Comparison of ENCODE assay signal across 17 mouse cellular contexts in the genomic region with DNA sequence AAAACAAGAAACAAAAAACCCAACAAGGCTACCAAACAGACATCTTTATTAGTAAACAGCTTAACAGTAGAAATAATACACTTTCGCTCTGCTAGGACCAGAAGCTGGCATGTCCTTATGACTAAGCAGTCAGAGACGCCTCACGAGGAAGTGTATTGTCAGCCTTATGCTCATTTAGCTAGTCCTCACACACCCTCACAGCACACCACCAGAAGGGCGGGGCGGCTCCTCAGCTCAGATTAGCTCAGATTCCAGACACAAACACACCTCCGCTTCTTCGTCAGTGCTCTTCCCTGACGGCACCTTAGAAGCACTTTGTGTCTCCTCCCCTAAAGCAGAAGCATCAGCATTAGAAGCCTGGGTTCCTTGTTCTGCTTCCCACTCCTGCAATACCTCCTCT. TPM values are rescaled to one million over a fixed set of nuclear protein-coding genes. Genes with fewer than 3 reads are reported as not detected.
A peak's percentile ranks its signal among the peaks of the same experiment; 100 is the strongest.
DNase-seq lines count a peak whose midpoint lies in the region; TF ChIP-seq lines count a peak whose summit lies in the region.
"Had no signal": no experiment of that assay in that cellular context is flagged by ENCODE, and none has a peak within 500 bp of the region (broad histone marks: within the 10 kb centered on the region; RNA-seq: fewer than 3 reads in every experiment).

No protein-coding gene starts in this region.

- peak; percentile 72 to 77 for DNase-seq in right cerebral cortex, adult 2 months (ENCODE audit: low spot score in 2 of 2)
- no peak for DNase-seq in right cerebral cortex, postnatal 14 days
- DNase-seq in frontal cortex, postnatal 14 days (ENCODE audit: low spot score in 2 of 2): peak; percentile 37 to 42
- DNase-seq in left cerebral cortex, postnatal 36 days (ENCODE audit: low spot score in 2 of 2): peak; percentile 65 to 74
- no peak for DNase-seq in kidney, postnatal 25 days
- DNase-seq in kidney, postnatal 10 days: no peak
- no peak for DNase-seq in gastrocnemius, adult 2 months
- DNase-seq: cerebellum, adult 11 months; heart, adult 2 months; heart, postnatal 10 days; kidney, adult 2 months; kidney, postnatal 4 days had no signal

- no peak for TF ChIP-seq CTCF in gastrocnemius, adult 2 months (IDR thresholded peaks at IDR 0.05)

- no peak overlapping the region for H3K4me3 ChIP-seq in gastrocnemius, adult 2 months
- H3K4me3 ChIP-seq: embryonic facial prominence, embryonic 12.5 days; heart, adult 2 months; limb, embryonic 10.5 days; liver, embryonic 12.5 days; lung, embryonic 15.5 days had no signal

- intact Hi-C loops in left cerebral cortex, postnatal 36 days (cut with DNase I): no loop called here
- intact Hi-C loops in gastrocnemius, adult 2 months (cut with DNase I): no loop called here

- no peak overlapping the region for H3K27ac ChIP-seq in gastrocnemius, adult 2 months
- H3K27ac ChIP-seq: embryonic facial prominence, embryonic 12.5 days; heart, adult 2 months; hindbrain, embryonic 14.5 days; limb, embryonic 10.5 days; liver, embryonic 12.5 days; lung, embryonic 15.5 days had no signal

RNA-seq across cellular contexts. Expression of gene Traf5, which starts 9.0 kb away (rescaled TPM):
- total RNA-seq in left cerebral cortex, postnatal 36 days (2021): 1 to 10 TPM; 3.1 to 8.5 TPM
- total RNA-seq in gastrocnemius, adult 2 months (2021): 1 to 10 TPM; 2.7 to 2.8 TPM

RNA-seq across cellular contexts. Expression of gene Rcor3, which starts 36.5 kb away (rescaled TPM):
- 10 to 100 TPM; 30.5 to 30.6 TPM for total RNA-seq in left cerebral cortex, postnatal 36 days (2021)
- total RNA-seq in gastrocnemius, adult 2 months (2021): 10 to 100 TPM; 27.1 to 29.8 TPM

Comparison
In these comparisons a context has a peak if more than half of its experiments do, and no peak if none do; other contexts are left out.
1. DNase-seq: peak in right cerebral cortex, adult 2 months (2 of 2), frontal cortex, postnatal 14 days (2 of 2) and left cerebral cortex, postnatal 36 days (2 of 2); none in right cerebral cortex, postnatal 14 days (single experiment), kidney, postnatal 25 days (0 of 2), kidney, postnatal 10 days (single experiment) and gastrocnemius, adult 2 months (single experiment).